Mouse (Mus musculus) spleen, adult 2 months (tissue): Measurements from ENCODE around the gene Son.

ENCODE experiments used
- CTCF ChIP-seq: fragments of 200-500 bp; IDR thresholded peaks from 2 replicates; pipeline ENCODE4 v1.5.1; 2011; ENCODE audit warnings: mild to moderate bottlenecking, inconsistent platforms; ENCODE audit not compliant: insufficient read depth, insufficient read length, insufficient replicate concordance; ENCODE audit errors: extremely low read depth
- POLR2A ChIP-seq: fragments of 200-500 bp; IDR thresholded peaks from 2 replicates; pipeline ENCODE4 v1.6.1; 2011; ENCODE audit warnings: low read depth, low read length, inconsistent platforms

- TF ChIP-seq CTCF (no peak), POLR2A (no peak)
Observed at GRCm38 (mm10) chr16:91633641-91634040, 13.7 kb upstream of the Son start.
